Mouse (Mus musculus): Measurements from ENCODE around the gene Sema5b. TPM values are rescaled to one million over a fixed set of nuclear protein-coding genes. Genes with fewer than 3 reads are reported as not detected.

Gene Sema5b
- total RNA-seq, 2 experiments from 2014 or later: 1.3 to 1.5 TPM

DNA sequence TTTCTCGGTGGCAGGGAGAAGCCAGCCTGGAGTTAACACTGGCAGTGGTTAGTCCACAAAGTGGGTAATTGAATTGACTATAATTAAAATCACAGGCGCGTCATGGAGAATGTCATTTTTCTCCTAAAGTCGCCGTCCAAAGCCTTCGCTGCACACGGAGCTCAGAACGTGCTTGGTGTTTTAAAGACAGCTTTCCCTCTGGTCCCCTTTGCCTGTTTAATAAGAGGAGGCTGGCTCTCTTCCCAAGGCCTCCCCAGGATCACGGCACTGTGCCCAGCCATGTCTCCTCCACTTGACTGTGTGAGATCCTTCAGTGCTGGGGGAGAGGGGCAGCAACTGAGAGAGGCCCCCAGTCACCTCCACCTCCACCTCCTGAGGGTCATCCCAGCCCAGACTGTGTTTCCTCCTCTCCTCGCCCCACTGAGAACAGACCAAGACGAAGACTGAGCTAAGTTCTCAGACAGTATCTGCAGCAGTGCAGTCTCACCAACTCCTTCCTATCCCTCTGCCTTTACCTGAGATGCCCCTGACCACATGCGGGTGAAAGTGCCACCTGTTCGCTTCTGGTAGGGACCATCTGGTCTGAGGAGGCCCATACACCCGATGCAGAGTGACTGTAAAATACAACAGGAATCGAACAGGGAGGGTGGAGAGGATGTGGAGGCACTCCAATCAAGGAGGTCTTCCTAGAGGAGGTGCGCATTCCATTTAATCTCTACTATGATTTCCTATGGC, 84.5 kb downstream of the Sema5b start:
- DNase-seq: no peak
- intact Hi-C loops (cut with DNase I): loop anchor here (5.0 kb wide), 1 partner anchor 203 kb away; no protein-coding TSS in a partner anchor

DNA sequence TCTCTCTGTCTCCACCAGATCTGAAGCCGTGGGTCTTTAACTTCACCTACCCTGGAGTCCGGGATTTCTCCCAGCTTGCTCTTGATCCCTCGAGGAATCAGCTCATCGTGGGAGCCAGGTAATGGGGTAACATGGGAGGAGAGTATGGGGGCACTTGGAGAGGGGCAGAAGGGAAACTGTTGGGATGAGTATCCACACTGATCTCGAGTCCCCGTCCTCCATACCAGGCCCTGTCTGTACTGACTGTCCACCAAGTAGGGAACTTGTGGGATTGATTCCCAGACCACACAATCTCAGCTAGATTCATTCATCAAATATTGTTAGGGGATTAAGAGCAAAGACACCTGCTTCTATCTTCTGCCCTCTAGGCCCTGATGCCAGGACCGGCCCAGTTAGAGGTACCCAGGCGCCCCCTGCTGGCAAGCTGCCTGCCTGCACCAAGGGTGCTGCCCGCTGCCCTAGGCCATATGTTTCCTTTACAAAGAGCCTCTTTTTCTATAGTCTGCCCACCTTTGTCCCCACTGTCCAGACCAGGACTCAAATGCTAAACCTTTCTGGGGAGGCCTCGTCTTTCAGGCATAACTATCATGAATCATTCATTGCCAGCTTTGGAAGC, 87.2 kb downstream of the Sema5b start:
- DNase-seq: peak; percentile 83 to 88
- intact Hi-C loops (cut with DNase I): loop anchor here (1.0 to 5.0 kb wide), 4 partner anchors 88 to 567 kb away; no protein-coding TSS in a partner anchor

DNA sequence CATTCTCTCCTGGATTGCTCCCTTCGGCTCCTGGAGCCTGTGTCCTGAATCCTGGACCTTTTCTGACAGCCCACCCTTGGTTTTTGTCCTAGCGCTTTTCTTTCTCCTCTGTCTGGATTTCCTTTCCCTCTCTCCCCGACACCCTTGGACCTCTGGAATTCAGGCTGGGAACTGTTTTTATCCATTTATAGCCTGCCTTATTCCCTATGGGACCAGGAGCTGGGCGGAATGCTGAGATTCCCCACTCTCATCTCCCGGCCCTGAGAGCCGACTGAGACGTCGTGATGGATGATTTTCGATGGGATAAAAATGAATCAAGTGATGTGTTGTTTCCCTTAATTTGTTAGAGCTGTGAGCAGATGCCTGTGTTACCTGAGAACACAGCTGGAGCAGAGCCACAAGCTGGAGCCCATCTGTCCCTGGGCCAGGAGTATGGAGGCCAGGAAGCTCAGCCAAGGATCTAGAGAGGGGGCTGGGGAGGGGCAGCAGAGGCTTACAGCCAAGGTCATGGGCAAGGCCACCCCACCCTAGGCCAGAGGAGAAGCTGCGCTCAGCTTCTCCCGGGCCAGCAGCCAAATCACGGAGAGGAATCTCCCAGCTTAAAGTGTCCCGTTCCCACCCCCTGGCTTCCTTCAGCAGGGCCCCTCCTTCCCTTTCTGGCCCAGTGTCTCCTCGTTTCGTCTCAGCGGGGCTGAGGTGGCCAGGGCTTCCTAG, 89.7 kb downstream of the Sema5b start:
- DNase-seq: peak; percentile 37 to 49
- intact Hi-C loops (cut with DNase I): no loop called here

DNA sequence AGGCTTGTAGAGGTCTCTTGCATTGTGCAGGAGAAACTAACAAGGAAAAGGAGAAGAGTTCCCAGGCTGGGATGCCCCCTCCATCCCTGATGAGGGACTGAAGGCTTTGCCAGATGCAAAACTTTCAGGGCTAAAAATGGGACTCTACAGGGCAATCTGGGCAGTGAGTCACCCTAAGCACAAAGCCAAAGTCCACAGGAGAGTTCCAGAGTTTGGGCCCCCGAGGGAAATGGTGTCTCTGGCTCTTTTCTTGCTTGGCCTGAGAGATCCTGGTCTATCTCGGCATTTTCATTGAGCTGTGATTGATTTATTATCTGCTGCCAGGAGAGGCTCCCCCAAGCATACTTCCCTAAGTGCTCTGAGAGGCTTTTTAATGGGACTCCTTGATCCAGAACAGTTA, 92.1 kb downstream of the Sema5b start:
- intact Hi-C loops (cut with DNase I): no loop called here
- no peak for DNase-seq

DNA sequence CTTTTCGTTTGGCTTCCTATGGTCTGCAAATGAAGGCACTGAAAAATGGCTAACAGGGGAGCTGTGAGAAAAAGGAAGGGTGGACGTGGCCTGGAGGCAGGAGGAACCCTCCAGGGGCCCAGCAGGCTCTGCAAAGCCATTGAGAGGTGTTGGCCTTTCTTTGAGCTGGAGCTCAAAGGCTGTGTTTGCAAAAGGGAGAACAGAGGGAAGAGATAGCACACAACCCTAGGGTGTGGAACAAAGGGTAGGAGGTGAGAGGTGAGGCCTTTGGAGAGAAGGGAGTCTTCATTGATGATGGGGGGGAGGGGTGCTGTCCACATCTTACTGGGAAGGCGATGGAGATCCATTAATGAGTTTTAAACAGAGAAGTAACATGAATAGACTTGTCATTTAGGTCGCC, 94.0 kb downstream of the Sema5b start:
- intact Hi-C loops (cut with DNase I): no loop called here
- DNase-seq: no peak

DNA sequence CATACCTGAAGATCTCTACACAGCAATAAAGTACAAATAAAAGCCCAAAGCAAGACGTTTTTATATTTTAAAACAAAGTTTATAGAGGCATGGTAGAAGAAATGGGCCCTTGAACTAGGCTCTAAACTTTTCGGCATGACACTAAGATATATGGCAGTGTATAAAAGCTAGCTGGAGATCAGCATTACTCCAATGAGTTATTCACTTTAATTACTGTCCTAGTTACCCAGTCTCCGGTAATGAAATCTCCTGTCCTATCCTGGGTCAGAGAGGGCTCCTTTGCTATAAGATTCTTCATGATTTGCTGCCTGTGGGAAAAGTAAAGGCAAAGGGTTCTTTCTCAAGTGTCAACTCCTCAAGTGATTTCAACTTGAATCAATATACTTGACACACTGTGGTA, 98.6 kb downstream of the Sema5b start:
- intact Hi-C loops (cut with DNase I): no loop called here
- DNase-seq: no peak

DNA sequence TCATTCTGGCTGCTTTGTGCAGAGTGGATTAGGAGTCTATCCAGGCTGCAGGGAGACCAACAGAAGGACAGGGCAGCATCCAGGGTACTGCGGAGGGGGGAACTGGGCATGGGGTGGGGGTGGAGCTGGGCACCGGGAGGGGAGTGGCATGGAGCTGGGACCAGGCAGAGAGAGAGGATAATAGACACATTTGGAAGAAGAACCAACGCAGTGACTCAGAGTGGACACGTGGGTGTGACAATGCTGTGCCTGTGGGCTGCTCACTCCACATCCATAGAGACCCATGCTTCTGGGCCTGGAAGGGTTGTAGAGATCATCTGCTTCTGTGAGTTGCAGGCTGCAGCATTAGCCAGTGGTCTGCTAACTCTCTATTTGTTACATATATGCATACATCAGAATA, 107.9 kb downstream of the Sema5b start:
- intact Hi-C loops (cut with DNase I): no loop called here
- DNase-seq: no peak

DNA sequence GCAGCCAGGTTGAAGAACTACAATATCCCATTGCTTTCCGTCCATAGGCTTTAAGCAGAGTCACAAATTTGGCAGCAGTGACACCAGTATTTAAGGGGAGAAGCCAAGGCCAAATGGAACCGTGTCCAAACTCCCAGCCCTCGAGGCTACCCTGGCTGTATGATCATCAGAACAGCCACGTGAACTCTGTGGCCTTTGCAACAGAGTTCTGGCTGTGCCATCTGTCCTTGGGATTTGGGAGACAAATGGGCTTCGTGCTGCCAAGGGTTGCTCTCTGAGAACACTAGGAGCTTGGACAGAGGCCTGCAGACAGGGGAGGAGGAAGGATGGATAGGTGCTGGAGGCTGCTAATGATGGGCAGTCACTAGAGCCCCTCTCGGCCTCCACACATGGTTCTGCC, 111.3 kb downstream of the Sema5b start:
- intact Hi-C loops (cut with DNase I): no loop called here
- DNase-seq: peak in 1 of 2 experiments; percentile 30

DNA sequence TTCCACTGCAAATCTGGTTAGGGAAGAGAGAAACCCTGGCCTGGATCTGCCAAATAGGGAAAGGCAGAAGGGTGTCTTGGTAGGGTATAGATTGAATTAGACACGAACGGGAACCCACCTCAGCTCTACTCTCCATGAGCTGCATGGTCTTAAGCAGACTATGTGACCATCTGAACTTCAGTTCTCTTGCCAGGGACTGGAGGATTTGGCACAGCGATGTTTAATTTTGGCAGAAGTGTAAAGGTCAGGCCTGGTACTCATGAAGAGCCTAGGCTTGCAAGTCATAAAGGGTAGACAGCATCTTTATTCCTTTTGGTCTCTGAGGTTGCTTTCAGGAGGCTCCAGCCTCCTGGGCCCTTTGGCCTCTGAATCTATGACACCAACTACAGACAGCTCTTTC, 111.8 kb downstream of the Sema5b start:
- intact Hi-C loops (cut with DNase I): no loop called here
- DNase-seq: peak in 1 of 2 experiments; percentile 19

DNA sequence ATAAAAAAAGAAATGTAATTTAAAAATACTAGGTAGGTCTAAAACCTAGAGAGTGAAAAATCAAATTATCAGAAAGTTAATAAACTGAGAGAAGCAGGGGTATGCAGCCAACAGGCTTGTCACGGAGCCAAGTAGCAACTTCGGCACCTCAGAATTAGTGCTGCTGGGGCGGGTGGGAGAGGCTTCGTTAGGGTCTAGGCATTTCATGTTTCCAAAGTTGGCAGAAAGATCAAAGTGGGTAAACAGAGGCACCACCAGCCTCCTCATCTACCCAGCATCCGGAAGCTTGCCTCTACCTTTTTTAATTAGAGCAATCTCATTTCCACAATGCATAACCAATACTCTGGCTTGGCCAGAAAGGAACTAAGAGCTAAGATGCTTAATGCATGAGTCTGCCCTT, 113.0 kb downstream of the Sema5b start:
- intact Hi-C loops (cut with DNase I): no loop called here
- DNase-seq: no peak

DNA sequence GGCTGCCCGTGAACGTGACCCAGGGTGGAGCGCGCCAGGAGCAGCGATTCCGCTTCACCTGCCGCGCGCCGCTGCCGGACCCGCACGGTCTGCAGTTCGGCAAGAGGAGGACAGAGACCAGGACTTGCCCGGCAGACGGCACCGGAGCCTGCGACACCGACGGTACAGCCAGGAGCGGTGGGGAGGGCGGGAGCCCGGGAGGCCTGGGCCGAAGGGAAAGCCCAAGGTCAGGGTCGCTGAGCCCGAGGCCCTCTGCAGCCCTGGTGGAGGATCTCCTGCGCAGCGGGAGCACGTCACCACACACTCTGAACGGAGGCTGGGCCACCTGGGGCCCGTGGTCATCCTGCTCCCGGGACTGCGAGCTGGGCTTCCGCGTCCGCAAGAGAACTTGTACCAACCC, 119.3 kb downstream of the Sema5b start:
- intact Hi-C loops (cut with DNase I): no loop called here
- peak; percentile 9 to 12 for DNase-seq

DNA sequence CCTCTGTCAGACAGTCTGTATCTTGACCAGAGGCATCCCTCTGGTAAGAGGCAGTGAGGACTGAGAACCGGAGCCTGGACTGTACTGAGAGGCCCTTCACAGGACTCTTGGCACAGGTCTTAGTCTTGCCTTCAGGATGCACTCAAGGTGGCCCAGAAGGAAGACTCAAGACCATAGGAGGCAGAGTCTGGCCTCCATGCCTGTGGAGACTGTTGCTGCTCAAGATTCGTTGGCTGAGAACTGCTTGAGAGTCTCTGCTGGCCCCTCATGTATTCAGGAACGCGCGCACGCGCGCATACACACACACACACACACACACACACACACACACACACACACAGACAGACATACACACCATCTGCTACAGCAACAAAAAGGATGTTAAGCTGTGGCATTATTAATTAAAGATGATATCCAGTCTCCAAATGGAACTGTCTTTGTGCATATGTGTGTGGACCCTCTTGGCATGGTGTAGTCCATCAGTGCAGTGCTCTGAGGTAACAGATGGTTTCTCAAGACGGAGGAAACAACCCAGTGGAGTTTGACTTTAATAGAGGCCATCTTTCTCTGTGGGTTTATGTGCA, 123.0 kb downstream of the Sema5b start:
- intact Hi-C loops (cut with DNase I): no loop called here
- DNase-seq: no peak

DNA sequence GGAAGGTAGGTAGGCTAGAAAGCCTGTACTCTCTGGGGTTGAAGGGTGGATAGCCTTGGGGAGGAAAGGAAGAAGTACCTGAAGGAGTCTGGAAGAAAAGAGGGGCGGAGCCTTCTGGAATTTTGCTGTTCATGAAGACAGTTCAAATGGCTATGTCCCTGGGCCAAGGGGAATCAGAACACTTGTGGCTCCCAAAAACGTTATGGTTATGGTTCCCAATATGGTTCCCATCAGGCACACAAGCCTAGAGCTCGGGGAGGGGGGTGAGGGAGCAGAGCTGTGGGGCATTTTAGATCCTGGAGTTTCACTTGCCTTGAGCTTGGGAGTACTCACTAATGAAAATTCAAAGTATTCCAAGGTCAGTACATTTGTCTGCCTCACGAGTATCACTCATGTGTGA, 123.9 kb downstream of the Sema5b start:
- no peak for DNase-seq
- intact Hi-C loops (cut with DNase I): no loop called here

DNA sequence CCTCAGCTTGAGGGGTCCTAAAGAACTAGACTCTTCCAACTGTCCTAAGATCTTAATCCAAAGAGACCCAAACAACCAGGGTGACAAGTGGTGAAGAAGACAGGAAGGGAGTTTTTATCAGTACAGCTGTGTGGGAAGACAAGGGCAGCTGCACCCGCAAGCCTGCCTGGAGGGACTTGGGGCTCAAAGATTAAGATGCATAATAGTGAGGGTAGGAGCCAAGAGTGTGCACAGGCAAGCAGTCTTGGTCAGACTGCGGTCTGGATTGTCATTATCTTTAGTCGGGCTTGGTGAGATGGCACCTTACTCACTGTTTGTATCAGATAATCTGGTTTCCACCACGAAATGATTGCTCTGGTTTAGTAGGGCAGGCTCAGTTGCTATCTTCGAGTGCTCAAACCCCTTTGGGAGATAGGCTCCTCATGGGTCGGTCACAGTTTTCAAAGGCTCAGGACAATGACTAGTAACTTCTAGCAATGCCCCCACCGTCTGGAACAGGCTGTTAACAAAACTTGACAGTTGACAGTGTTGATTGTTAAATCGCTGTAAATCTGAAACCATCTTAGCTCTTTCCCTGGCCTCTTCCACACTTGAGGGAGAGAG, 136.7 kb downstream of the Sema5b start:
- intact Hi-C loops (cut with DNase I): no loop called here
- DNase-seq: no peak

DNA sequence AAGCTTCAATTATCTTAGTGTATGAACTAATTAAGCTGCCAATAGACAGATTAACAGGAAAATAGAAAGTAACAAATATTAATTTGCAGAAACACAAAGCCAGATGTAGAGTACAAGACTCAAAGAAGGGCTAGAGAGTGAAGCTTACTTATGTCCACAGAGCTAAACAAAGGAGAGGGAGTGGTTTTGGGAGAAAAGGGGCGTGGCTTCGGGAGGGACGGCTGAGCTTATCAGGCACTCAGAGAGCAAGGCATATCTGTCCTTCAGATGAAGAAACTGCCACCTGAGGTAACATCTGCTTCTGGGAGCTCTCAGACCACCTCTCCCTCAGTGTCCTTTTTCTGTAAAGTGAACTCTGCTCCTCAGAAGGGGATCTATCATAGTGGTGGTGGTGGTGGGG, 137.5 kb downstream of the Sema5b start:
- intact Hi-C loops (cut with DNase I): no loop called here

DNA sequence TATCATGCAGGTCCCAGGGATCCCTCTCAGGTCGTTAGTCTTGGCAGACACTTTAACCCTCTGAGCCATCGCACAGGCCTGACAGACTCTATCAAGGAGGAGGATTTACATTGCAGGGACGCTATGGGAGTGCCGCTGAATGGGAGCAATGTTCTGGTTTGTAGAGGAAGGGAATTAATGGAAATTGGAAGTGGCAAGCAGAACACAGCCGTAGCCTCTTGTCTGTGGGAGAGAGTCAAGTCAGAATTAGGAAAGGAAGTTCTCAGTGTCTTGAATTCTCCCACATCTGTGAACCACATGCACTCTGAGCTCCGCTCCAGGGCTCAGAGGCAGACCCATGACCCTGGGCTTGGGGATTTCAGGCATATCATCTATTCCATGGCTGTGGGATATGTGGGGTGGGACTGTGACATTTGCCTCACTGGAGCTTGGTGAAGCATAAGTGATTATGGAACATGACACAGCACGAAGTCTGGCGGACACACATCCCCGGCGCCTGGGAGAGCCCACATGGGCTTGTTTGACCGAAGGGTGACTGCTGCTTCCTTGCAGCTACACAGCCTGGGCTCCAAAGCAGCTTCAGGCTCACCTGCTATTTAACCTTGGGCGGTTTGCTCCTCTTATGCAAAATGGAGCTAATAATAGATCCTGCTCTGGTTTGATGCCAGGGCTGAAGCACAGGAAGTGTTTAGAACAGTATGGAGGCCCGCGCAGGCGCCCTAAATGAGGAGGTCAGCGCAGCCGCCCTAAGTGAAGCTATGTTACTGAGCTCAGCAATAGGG, 140.6 kb downstream of the Sema5b start:
- DNase-seq: peak; percentile 78 to 83
- intact Hi-C loops (cut with DNase I): no loop called here

More for the DNA sequence above, 137.5 kb downstream of the Sema5b start:
- DNase-seq: no peak

DNA sequence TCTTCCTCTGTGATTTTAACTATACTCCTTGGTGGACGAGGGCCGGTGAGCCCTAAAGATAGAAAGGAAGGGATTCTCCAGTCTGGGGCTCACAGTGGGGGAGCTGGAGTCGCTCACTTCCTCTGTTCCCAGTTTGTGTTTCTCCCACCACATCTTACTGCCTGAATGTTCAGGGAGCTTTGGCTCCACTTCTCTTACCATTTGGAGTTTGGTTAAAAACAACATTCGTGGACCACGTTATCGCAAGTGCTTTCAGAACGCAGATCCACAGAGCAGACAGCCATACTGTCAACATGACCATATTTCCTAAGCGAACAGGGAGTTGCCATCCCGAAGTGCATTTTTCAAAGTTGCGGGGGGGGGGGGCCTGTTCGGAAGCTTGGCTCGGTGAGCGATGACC, 144.1 kb downstream of the Sema5b start:
- intact Hi-C loops (cut with DNase I): no loop called here
- DNase-seq: no peak

DNA sequence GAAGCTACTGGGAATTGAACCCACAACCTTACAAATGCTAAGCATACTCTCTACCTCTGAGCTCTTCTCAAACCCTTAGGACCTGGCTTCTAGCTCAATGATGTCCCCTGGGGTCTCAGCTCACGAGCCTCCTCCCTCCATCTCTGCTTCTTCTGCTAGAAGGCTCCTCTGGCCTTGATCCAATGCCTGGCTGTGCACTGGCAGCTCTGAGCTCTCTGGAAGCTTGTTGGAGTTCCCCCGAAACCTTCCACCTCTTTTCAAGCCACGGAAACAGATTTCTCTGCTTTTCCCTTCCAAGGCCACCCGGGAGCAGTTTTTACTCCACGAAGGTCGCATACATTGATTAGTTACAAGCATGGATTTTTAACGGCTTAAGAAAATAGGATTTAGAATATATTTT, 145.5 kb downstream of the Sema5b start:
- DNase-seq: no peak

DNA sequence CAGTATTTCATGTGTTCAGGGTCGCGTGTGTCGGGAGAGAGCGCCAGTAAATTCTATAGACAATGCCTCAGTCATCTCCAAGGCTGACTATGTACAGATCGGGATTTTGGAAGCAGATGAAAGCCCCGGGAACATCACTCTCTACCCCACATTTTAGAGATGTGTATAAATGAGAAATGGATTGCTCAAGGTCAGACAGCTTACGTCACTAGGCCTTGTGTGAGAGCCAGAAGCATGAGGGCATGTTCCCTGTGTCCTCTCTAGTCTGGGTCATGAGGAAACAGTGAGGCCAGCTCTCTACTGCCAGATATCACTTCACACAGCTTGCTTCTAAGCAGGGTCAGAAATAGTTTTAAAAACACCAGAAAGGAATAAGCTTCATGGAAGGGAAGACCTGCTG, 150.7 kb downstream of the Sema5b start:
- no peak for DNase-seq
- intact Hi-C loops (cut with DNase I): no loop called here

More for the DNA sequence above, 145.5 kb downstream of the Sema5b start:
- intact Hi-C loops (cut with DNase I): no loop called here

DNA sequence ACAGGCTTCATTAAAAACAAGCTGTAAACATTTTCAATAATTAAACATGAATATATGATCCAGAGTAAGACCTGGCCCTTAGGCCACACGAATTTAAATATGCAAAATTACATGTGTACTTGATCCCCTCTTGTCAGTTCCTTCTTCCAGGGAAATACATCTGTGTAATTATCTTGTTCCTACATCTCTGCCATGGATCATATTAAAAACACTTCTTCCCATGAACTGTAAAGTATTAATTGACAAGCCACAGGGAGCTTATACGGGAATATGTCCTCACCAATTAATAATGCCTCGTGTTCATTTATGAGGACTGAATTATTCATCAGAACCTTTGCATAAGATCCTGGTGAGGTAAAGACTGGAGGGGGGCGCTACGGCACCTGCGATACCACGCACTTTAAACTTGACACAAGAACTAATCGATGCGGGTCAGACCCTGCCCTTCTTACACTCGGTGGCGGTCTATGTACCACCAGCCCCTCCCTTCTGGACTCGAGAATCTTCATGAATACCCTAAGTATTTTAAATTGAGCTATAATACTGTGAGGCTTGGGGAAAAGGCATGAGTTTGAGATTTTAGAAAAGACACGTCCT, 153.4 kb downstream of the Sema5b start:
- intact Hi-C loops (cut with DNase I): no loop called here
- no peak for DNase-seq
